Mouse (Mus musculus): ENCODE measurements at regions not wholly inside any gene's neighbourhood (a gene's known extent, or its start where the extent isn't known, plus 50 kb on each side); places are given as distances from the start of the nearest gene placed in this dataset.

DNA sequence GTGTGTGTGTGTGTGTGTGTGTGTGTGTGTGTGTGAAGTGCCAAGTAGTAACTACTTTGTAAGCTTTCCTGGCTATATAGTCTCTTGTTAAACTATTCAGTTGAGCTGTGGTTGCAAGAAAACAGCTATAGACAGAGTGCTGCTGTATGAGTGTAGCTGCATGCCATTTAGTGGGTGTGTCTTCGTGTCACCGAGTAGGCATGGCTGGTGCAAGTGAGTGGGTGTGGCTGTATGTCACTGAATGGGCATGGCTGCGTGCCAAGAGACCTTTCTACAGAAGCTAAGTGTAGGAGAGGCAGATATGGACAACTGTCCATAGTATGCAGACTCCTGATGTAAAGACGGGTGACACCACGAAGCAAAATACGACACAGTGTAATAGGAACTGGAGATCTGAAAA lies 126.4 kb upstream of the 4933415F23Rik start:
- 79% methylated on average over 6 of the region's 6 CpGs for WGBS
- ATAC-seq (ENCODE audit: low FRiP score, low TSS enrichment), result no peak
- Histone ChIP-seq H3K27me3 (ENCODE audit: insufficient read depth, low read length) (no peaks in the 10 kb centered on the region), H3K36me3 (ENCODE audit: insufficient read depth, low read length) (no peaks in the 10 kb centered on the region), H3K4me1 (ENCODE audit: insufficient read depth, low read length) (no peaks in the 10 kb centered on the region), H3K9me3 (ENCODE audit: low read length) (no peaks in the 10 kb centered on the region), H3K4me2 (replicated peaks; ENCODE audit: low read depth, low read length) (no peak overlapping the region), H3K9ac (replicated peaks; ENCODE audit: low read length) (no peak overlapping the region), H3K27ac (ENCODE audit: low read length) (no peak overlapping the region), H3K4me3 (ENCODE audit: low read length) (no peak overlapping the region)

- no peak for ATAC-seq (ENCODE audit: low FRiP score, low TSS enrichment)
- Histone ChIP-seq H3K4me1 (ENCODE audit: insufficient read depth, low read length) (0 out of 2 replicates have a peak, but pooled peaks cover 3% of the 10 kb centered on the region), H3K27me3 (ENCODE audit: insufficient read depth, low read length) (no peaks in the 10 kb centered on the region), H3K9ac (replicated peaks; ENCODE audit: low read length) (no peak overlapping the region), H3K27ac (ENCODE audit: low read length) (no peak overlapping the region), H3K36me3 (ENCODE audit: insufficient read depth, low read length) (no peaks in the 10 kb centered on the region), H3K4me2 (replicated peaks; ENCODE audit: low read depth, low read length) (no peak overlapping the region), H3K9me3 (ENCODE audit: low read length) (no peaks in the 10 kb centered on the region), H3K4me3 (ENCODE audit: low read length) (no peak overlapping the region)
- 68% methylated on average over 13 of the region's 13 CpGs for WGBS
Observed at GRCm38 (mm10) chr1:23214462-23215158, 112.6 kb upstream of the 4933415F23Rik start.

GRCm38 (mm10) chr1:23207843-23208242 lies 105.8 kb upstream of the 4933415F23Rik start:
- no peak for ATAC-seq (ENCODE audit: low FRiP score, low TSS enrichment)
- Histone ChIP-seq H3K36me3 (ENCODE audit: insufficient read depth, low read length) (no peaks in the 10 kb centered on the region), H3K4me3 (ENCODE audit: low read length) (no peak overlapping the region), H3K4me2 (replicated peaks; ENCODE audit: low read depth, low read length) (no peak overlapping the region), H3K4me1 (ENCODE audit: insufficient read depth, low read length) (no peaks in the 10 kb centered on the region), H3K9me3 (ENCODE audit: low read length) (no peaks in the 10 kb centered on the region), H3K27me3 (ENCODE audit: insufficient read depth, low read length) (no peaks in the 10 kb centered on the region), H3K9ac (replicated peaks; ENCODE audit: low read length) (no peak overlapping the region), H3K27ac (ENCODE audit: low read length) (no peak overlapping the region)
- WGBS, result 59% methylated on average over 1 of the region's 1 CpGs

DNA sequence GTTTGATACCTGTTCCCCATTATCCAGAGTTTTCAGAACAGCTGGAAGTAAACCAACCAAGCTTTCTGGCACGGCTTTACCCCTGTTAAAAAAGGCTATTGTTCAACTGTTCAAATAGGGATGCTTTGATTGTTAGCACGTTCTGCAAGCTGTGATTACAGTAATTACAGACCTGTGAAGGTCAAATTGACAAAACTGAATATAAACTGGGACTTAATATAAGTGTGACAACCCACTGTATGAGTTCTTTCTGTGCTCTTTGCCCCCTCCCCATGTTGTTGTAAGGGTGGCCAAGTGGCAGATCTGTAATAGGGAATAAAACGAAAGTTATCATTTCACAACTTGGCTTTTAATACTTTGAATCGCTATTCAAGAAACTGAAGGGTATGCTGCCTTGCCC lies 105.0 kb upstream of the 4933415F23Rik start:
- WGBS, result 75% methylated on average over 4 of the region's 4 CpGs
- Histone ChIP-seq H3K36me3 (ENCODE audit: insufficient read depth, low read length) (no peaks in the 10 kb centered on the region), H3K4me3 (ENCODE audit: low read length) (no peak overlapping the region), H3K9me3 (ENCODE audit: low read length) (no peaks in the 10 kb centered on the region), H3K9ac (replicated peaks; ENCODE audit: low read length) (no peak overlapping the region), H3K27me3 (ENCODE audit: insufficient read depth, low read length) (no peaks in the 10 kb centered on the region), H3K4me1 (ENCODE audit: insufficient read depth, low read length) (no peaks in the 10 kb centered on the region), H3K27ac (ENCODE audit: low read length) (no peak overlapping the region), H3K4me2 (replicated peaks; ENCODE audit: low read depth, low read length) (no peak overlapping the region)
- ATAC-seq (ENCODE audit: low FRiP score, low TSS enrichment), result no peak

GRCm38 (mm10) chr1:23202511-23203435 lies 100.7 kb upstream of the 4933415F23Rik start:
- Histone ChIP-seq H3K4me1 (ENCODE audit: insufficient read depth, low read length) (no peaks in the 10 kb centered on the region), H3K4me3 (ENCODE audit: low read length) (no peak overlapping the region), H3K4me2 (replicated peaks; ENCODE audit: low read depth, low read length) (no peak overlapping the region), H3K36me3 (ENCODE audit: insufficient read depth, low read length) (no peaks in the 10 kb centered on the region), H3K9me3 (ENCODE audit: low read length) (no peaks in the 10 kb centered on the region), H3K27me3 (ENCODE audit: insufficient read depth, low read length) (no peaks in the 10 kb centered on the region), H3K27ac (ENCODE audit: low read length) (peak overlapping the region; percentile 56; the same call in 1 of the 2 replicates), H3K9ac (replicated peaks; ENCODE audit: low read length) (no peak overlapping the region)
- ATAC-seq (ENCODE audit: low FRiP score, low TSS enrichment), result peak; percentile 46; the same call in 1 of the 2 replicates
- WGBS, result 57% methylated on average over 5 of the region's 5 CpGs

DNA sequence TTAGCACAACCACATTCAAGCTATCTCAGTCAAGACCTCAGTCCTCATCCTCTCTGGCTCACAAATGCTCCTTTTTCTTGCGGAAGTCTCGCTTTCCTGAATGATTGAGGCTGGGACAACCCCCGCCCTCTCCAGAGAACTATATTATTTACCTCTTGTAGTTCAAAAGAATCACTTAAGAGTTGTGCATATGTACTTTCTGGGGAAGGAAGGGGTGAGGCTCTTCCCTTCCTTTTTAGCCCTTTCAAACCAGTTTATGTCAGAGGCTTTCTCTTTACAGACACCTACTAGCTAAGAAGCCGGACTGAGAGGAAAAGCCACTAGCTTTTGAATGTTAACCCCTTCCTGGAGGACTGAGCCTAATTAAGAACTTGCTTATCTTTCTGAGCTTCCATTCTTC lies 98.4 kb upstream of the 4933415F23Rik start:
- Histone ChIP-seq H3K9me3 (ENCODE audit: low read length) (no peaks in the 10 kb centered on the region), H3K9ac (replicated peaks; ENCODE audit: low read length) (no peak overlapping the region), H3K27ac (ENCODE audit: low read length) (no peak overlapping the region), H3K4me2 (replicated peaks; ENCODE audit: low read depth, low read length) (no peak overlapping the region), H3K27me3 (ENCODE audit: insufficient read depth, low read length) (no peaks in the 10 kb centered on the region), H3K4me3 (ENCODE audit: low read length) (no peak overlapping the region), H3K36me3 (ENCODE audit: insufficient read depth, low read length) (no peaks in the 10 kb centered on the region), H3K4me1 (ENCODE audit: insufficient read depth, low read length) (no peaks in the 10 kb centered on the region)
- 49% methylated on average over 4 of the region's 4 CpGs for WGBS
- 0 out of 2 replicates have a peak, but pooled peaks have one; percentile 23 for ATAC-seq (ENCODE audit: low FRiP score, low TSS enrichment)

DNA sequence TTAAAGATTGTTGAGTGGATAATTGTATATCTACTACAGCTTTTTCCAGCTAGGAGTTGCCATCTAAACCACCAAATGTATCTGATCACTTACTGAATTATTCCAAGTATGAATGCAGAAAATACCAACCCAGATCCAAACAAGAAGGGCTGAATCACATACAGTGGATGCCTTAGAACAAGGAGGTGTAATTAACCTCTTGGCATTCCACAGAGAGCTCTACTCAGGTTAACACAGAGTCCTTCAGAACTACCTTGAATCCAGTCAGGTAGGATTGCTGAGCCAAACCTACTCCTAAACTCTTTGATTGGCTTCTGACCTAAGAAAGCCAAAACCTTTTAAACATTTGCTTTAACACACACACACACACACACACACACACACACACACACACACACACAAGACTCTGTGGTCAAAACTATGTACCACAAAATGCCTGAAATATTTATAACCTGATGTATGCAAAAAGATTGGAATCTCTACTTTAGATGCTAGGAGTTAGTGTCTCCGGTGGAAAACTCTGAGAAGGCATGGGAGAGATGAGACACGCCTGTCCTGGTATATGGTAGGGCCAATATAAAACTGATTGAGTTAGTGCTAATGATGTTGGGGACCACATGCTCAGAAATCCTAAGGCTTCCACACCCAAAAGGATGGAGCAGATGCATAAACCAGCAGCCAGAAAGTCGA lies 88.4 kb upstream of the 4933415F23Rik start:
- no peak overlapping the region for H3K27ac ChIP-seq (ENCODE audit: low read length)
- H3K9ac ChIP-seq (replicated peaks; ENCODE audit: low read length), result no peak overlapping the region
- ATAC-seq (ENCODE audit: low FRiP score, low TSS enrichment), result no peak
- H3K4me2 ChIP-seq (replicated peaks; ENCODE audit: low read depth, low read length), result no peak overlapping the region
- no peaks in the 10 kb centered on the region for H3K9me3 ChIP-seq (ENCODE audit: low read length)
- H3K4me1 ChIP-seq (ENCODE audit: insufficient read depth, low read length), result peaks cover 11% of the 10 kb centered on the region; the same call in 1 of the 2 replicates
- H3K4me3 ChIP-seq (ENCODE audit: low read length), result no peak overlapping the region
- H3K27me3 ChIP-seq (ENCODE audit: insufficient read depth, low read length), result no peaks in the 10 kb centered on the region
- H3K36me3 ChIP-seq (ENCODE audit: insufficient read depth, low read length), result no peaks in the 10 kb centered on the region
- WGBS, result 79% methylated on average over 3 of the region's 3 CpGs

- Histone ChIP-seq H3K4me1 (ENCODE audit: insufficient read depth, low read length) (peaks cover 11% of the 10 kb centered on the region; the same call in 1 of the 2 replicates), H3K9ac (replicated peaks; ENCODE audit: low read length) (no peak overlapping the region), H3K27me3 (ENCODE audit: insufficient read depth, low read length) (no peaks in the 10 kb centered on the region), H3K36me3 (ENCODE audit: insufficient read depth, low read length) (no peaks in the 10 kb centered on the region), H3K4me2 (replicated peaks; ENCODE audit: low read depth, low read length) (no peak overlapping the region), H3K27ac (ENCODE audit: low read length) (no peak overlapping the region), H3K9me3 (ENCODE audit: low read length) (no peaks in the 10 kb centered on the region), H3K4me3 (ENCODE audit: low read length) (no peak overlapping the region)
- 88% methylated on average over 4 of the region's 4 CpGs for WGBS
- ATAC-seq (ENCODE audit: low FRiP score, low TSS enrichment), result no peak
Observed at GRCm38 (mm10) chr1:23189790-23190189, 87.7 kb upstream of the 4933415F23Rik start.

DNA sequence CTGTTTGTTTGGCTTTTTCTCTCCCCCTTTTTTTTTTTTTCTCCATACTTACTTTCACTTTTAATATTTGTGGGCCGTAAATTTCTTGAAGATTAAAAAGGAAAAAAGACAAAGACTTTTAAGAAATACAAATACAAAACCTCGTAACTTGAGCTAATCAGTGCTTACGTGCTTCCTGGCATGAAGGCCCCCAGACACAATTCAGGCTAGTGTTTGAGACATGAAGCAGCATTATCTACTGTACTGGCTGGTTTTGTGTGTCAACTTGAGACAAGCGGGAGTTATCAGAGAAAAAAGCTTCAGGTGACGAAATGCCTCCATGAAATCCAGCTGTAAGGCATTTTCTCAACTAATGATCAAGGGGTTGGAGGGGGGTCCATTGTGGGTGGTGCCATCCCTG lies 86.2 kb upstream of the 4933415F23Rik start:
- Histone ChIP-seq H3K4me1 (ENCODE audit: insufficient read depth, low read length) (peaks cover 11% of the 10 kb centered on the region; the same call in 1 of the 2 replicates), H3K36me3 (ENCODE audit: insufficient read depth, low read length) (no peaks in the 10 kb centered on the region), H3K4me3 (ENCODE audit: low read length) (no peak overlapping the region), H3K27me3 (ENCODE audit: insufficient read depth, low read length) (no peaks in the 10 kb centered on the region), H3K4me2 (replicated peaks; ENCODE audit: low read depth, low read length) (peak overlapping the region; percentile 21), H3K9ac (replicated peaks; ENCODE audit: low read length) (no peak overlapping the region), H3K9me3 (ENCODE audit: low read length) (no peaks in the 10 kb centered on the region), H3K27ac (ENCODE audit: low read length) (peak overlapping the region; percentile 82)
- WGBS, result 37% methylated on average over 5 of the region's 5 CpGs
- ATAC-seq (ENCODE audit: low FRiP score, low TSS enrichment), result no peak

All from kidney, embryonic 16.5 days (tissue).